Mouse (Mus musculus): Measurements from ENCODE around the gene Vstm4. TPM values are rescaled to one million over a fixed set of nuclear protein-coding genes. Genes with fewer than 3 reads are reported as not detected.
A peak's percentile ranks its signal among the peaks of the same experiment; 100 is the strongest.

Vstm4 gene
- total and polyA plus RNA-seq, 2 experiments = 0.81 to 0.92 TPM

DNA sequence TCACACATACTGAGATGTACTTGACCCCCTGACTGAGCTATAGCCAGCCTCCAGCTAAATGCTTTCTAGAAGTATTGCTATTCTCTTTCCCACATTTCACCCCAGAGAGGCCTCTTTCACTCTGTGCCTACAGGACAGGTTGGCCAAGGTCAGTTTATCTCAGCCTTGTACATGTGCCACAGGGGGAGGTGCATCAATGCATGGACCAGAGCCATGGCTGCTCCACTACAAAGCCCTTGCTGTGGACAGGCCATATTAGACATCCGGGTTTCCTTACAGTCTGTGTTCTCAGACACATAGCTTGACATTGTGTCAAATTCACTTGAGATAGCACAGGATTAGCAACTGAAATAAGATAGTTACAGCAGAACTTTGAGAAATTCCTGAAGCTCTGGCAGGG is 25.1 kb downstream of the Vstm4 start:
- Histone ChIP-seq H3K27ac (replicated peaks; ENCODE audit: insufficient read depth, low read depth, low read length) (no peak overlapping the region), H3K9ac (ENCODE audit: low read depth, low read length) (no peak overlapping the region), H3K4me1 (ENCODE audit: control insufficient read depth, insufficient read depth, low read length) (peaks cover 2% of the 10 kb centered on the region), H3K27me3 (ENCODE audit: control insufficient read depth, insufficient read depth, low read length) (no peaks in the 10 kb centered on the region), H3K36me3 (ENCODE audit: control insufficient read depth, insufficient read depth, low read length) (no peaks in the 10 kb centered on the region), H3K79me2 (ENCODE audit: control insufficient read depth, insufficient read depth, low read length) (no peaks in the 10 kb centered on the region), H3K4me3 (ENCODE audit: insufficient read depth, low read depth, low read length) (no peak overlapping the region)
- WGBS = 10% methylated on average over 1 of the region's 1 CpGs
- TF ChIP-seq CTCF (IDR thresholded peaks at IDR 0.05; ENCODE audit: low read depth, low read length) = no peak
- DNase-seq (ENCODE audit: extremely low read depth, low read depth, low spot score) = peak; percentile 77

DNA sequence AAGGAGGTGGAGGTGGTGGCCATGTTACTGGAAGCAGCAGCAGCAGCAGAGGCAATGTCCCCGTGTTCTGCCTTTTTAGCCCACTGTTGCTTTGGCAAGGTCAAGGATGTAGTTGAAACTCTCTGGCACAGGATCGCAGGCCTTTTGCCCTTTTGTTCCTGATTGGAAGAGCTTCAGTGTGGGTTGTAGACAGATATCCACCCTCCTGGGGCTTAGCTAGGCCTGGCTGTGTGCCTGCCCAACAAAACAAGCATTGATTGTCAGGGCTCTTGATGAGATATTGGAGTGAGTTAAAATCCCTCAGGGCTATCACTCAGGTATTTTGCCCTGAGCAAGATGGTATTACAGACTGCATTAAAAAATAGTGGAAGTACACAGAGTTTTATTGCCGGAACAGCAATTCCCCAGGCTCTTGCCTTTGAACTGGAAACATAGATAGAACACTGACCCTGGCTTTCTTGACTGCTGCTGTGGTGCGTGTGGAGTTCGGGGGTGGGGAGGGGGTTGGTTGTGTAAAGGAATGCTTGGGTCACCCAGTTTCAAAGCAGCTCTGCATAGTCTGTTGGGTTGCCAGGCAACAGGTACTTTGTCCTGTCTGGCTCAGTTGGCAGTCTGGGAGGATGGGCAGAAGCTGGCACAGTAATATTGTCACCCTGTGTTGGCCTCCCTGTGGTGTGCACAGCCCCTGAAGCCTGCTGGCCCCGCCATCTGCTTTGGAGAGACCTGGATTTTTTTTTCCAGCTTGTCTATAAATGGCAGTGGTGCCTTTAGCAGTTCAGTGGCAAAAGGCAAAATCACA is 32.5 kb downstream of the Vstm4 start:
- H3K36me3 ChIP-seq (ENCODE audit: control insufficient read depth, insufficient read depth, low read length) = no peaks in the 10 kb centered on the region
- no peaks in the 10 kb centered on the region for H3K27me3 ChIP-seq (ENCODE audit: control insufficient read depth, insufficient read depth, low read length)
- DNase-seq (ENCODE audit: extremely low read depth, low read depth, low spot score) = peak; percentile 93
- no peak overlapping the region for H3K4me3 ChIP-seq (ENCODE audit: insufficient read depth, low read depth, low read length)
- no peak overlapping the region for H3K9ac ChIP-seq (ENCODE audit: low read depth, low read length)
- peak overlapping the region; percentile 20; the same call in 1 of the 2 replicates for H3K27ac ChIP-seq (replicated peaks; ENCODE audit: insufficient read depth, low read depth, low read length)
- no peaks in the 10 kb centered on the region for H3K79me2 ChIP-seq (ENCODE audit: control insufficient read depth, insufficient read depth, low read length)
- 0 out of 2 replicates have a peak, but pooled peaks have one; percentile 6 for TF ChIP-seq CTCF (IDR thresholded peaks at IDR 0.05; ENCODE audit: low read depth, low read length)
- TF ChIP-seq POLR2A (IDR thresholded peaks at IDR 0.05; ENCODE audit: extremely low read depth, insufficient read depth, low read length) = no peak
- peaks cover 9% of the 10 kb centered on the region for H3K4me1 ChIP-seq (ENCODE audit: control insufficient read depth, insufficient read depth, low read length)
- WGBS = 12% methylated on average over 6 of the region's 6 CpGs

DNA sequence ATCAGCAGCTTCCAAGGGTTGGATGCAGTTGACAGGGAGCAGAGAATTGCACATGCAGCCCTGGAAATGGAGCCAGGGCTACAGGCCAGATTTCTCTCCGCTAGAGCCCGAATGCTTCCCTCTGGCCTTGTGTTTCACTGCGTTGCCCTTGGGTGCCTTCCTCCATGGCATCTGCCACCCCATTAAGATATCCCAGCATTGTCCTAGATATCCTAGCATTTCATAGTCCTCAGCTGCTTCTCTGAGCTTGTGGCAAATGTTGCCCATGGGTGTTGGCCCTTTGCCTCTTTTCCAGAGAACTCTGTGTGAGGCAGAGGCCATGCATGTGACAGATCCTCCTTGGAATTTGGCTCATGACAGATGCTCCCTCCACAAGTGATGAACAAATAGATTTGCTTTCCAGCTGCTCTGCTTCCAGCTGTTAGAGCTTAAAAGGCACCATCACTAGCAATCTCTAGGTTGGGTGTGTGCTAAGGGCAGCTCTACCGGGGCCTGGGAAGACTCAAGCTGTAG is 37.8 kb downstream of the Vstm4 start:
- Histone ChIP-seq H3K36me3 (ENCODE audit: control insufficient read depth, insufficient read depth, low read length) (no peaks in the 10 kb centered on the region), H3K79me2 (ENCODE audit: control insufficient read depth, insufficient read depth, low read length) (no peaks in the 10 kb centered on the region), H3K9ac (ENCODE audit: low read depth, low read length) (no peak overlapping the region), H3K27me3 (ENCODE audit: control insufficient read depth, insufficient read depth, low read length) (no peaks in the 10 kb centered on the region), H3K4me3 (ENCODE audit: insufficient read depth, low read depth, low read length) (no peak overlapping the region), H3K4me1 (ENCODE audit: control insufficient read depth, insufficient read depth, low read length) (peaks cover 4% of the 10 kb centered on the region), H3K27ac (replicated peaks; ENCODE audit: insufficient read depth, low read depth, low read length) (no peak overlapping the region)
- TF ChIP-seq CTCF (IDR thresholded peaks at IDR 0.05; ENCODE audit: low read depth, low read length) = no peak
- TF ChIP-seq POLR2A (IDR thresholded peaks at IDR 0.05; ENCODE audit: extremely low read depth, insufficient read depth, low read length) = no peak
- 41% methylated on average over 4 of the region's 4 CpGs for WGBS
- DNase-seq (ENCODE audit: extremely low read depth, low read depth, low spot score) = peak; percentile 43

DNA sequence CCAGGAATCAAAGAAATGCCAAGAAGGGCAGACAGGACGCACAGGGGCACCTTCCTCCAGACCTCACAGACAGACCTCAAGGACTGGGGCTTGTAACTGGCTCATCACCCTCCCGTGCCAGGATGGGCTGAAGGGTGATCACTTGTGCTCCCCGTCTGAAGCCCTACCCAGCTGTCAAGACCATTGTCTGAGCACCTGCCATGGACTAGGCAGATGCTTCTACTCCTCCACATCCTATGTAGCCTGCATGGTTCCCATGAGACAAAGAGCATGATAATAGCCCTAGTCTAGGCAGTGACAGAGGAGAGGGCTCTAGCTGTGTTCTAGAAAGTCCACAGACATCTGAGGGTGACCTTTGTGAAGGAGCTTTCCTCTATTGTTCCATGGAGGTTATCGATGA is 38.3 kb downstream of the Vstm4 start:
- TF ChIP-seq POLR2A (IDR thresholded peaks at IDR 0.05; ENCODE audit: extremely low read depth, insufficient read depth, low read length) (no peak), CTCF (IDR thresholded peaks at IDR 0.05; ENCODE audit: low read depth, low read length) (no peak)
- Histone ChIP-seq H3K36me3 (ENCODE audit: control insufficient read depth, insufficient read depth, low read length) (no peaks in the 10 kb centered on the region), H3K9ac (ENCODE audit: low read depth, low read length) (no peak overlapping the region), H3K4me3 (ENCODE audit: insufficient read depth, low read depth, low read length) (no peak overlapping the region), H3K79me2 (ENCODE audit: control insufficient read depth, insufficient read depth, low read length) (no peaks in the 10 kb centered on the region), H3K4me1 (ENCODE audit: control insufficient read depth, insufficient read depth, low read length) (peaks cover 4% of the 10 kb centered on the region), H3K27me3 (ENCODE audit: control insufficient read depth, insufficient read depth, low read length) (no peaks in the 10 kb centered on the region), H3K27ac (replicated peaks; ENCODE audit: insufficient read depth, low read depth, low read length) (no peak overlapping the region)
- no peak for DNase-seq (ENCODE audit: extremely low read depth, low read depth, low spot score)
- 89% methylated on average over 4 of the region's 4 CpGs for WGBS

DNA sequence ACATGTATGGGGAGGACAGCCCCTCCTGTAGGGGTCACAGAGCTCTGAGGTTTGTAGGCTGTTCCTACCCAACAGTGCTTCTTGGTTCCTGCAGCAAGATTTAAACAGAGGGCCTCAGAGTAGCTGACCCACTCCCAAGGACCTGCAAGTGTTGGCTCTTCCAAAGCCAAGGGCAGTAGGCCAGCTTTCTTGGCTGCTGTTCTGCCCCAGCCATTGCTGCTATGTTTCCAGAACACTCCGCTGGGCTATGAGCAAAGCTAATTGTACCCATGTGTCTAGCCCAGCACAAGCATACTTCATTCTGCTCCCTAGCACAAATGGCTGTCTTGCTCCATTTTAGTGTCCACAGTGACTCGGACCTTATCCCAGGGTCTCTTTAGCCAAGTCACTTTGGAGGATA is 40.3 kb downstream of the Vstm4 start:
- Histone ChIP-seq H3K36me3 (ENCODE audit: control insufficient read depth, insufficient read depth, low read length) (no peaks in the 10 kb centered on the region), H3K79me2 (ENCODE audit: control insufficient read depth, insufficient read depth, low read length) (no peaks in the 10 kb centered on the region), H3K4me3 (ENCODE audit: insufficient read depth, low read depth, low read length) (no peak overlapping the region), H3K27me3 (ENCODE audit: control insufficient read depth, insufficient read depth, low read length) (no peaks in the 10 kb centered on the region), H3K27ac (replicated peaks; ENCODE audit: insufficient read depth, low read depth, low read length) (no peak overlapping the region), H3K4me1 (ENCODE audit: control insufficient read depth, insufficient read depth, low read length) (no peaks in the 10 kb centered on the region), H3K9ac (ENCODE audit: low read depth, low read length) (no peak overlapping the region)
- peak; percentile 56 for DNase-seq (ENCODE audit: extremely low read depth, low read depth, low spot score)
- TF ChIP-seq POLR2A (IDR thresholded peaks at IDR 0.05; ENCODE audit: extremely low read depth, insufficient read depth, low read length) (no peak), CTCF (IDR thresholded peaks at IDR 0.05; ENCODE audit: low read depth, low read length) (no peak)
- WGBS = 73% methylated on average over 2 of the region's 2 CpGs

DNA sequence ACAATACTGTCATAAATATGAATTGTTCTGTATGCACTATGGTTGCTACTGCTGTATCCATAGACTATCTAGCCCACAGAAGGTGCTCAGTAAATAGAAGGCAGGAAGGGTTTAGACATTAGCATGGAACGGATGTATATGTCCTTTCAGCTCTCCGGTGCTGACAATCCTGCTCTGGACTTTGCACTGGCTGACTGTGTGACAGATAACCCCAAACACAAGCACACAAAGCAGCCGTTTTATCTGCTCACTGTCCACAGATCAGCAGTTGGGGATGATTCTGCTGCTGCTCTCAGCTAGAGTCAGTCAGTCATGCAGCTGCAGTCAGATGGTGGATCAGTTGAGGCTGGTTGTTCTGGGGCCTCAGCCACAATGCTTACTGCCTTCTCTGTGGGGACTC is 46.6 kb downstream of the Vstm4 start:
- no peaks in the 10 kb centered on the region for H3K79me2 ChIP-seq (ENCODE audit: control insufficient read depth, insufficient read depth, low read length)
- H3K27ac ChIP-seq (replicated peaks; ENCODE audit: insufficient read depth, low read depth, low read length) = no peak overlapping the region
- no peak overlapping the region for H3K9ac ChIP-seq (ENCODE audit: low read depth, low read length)
- H3K27me3 ChIP-seq (ENCODE audit: control insufficient read depth, insufficient read depth, low read length) = no peaks in the 10 kb centered on the region
- no peaks in the 10 kb centered on the region for H3K36me3 ChIP-seq (ENCODE audit: control insufficient read depth, insufficient read depth, low read length)
- H3K4me1 ChIP-seq (ENCODE audit: control insufficient read depth, insufficient read depth, low read length) = peaks cover 2% of the 10 kb centered on the region; the same call in 1 of the 2 replicates
- H3K4me3 ChIP-seq (ENCODE audit: insufficient read depth, low read depth, low read length) = no peak overlapping the region
- 13% methylated on average over 3 of the region's 3 CpGs for WGBS
- no peak for TF ChIP-seq CTCF (IDR thresholded peaks at IDR 0.05; ENCODE audit: low read depth, low read length)
- TF ChIP-seq POLR2A (IDR thresholded peaks at IDR 0.05; ENCODE audit: extremely low read depth, insufficient read depth, low read length) = no peak
- DNase-seq (ENCODE audit: extremely low read depth, low read depth, low spot score) = peak; percentile 43
